Mouse (Mus musculus) intestine, embryonic 14.5 days (tissue): ENCODE measurements around the gene Tppp3. TPM values are rescaled to one million over a fixed set of nuclear protein-coding genes. Genes with fewer than 3 reads are reported as not detected.
A peak's percentile ranks its signal among the peaks of the same experiment; 100 is the strongest.

Source experiments
- ATAC-seq: fragments of 200-750 bp; cut with Nextera tagmentation; replicated peaks from 2 replicates; pipeline ENCODE4 v1.8.0; 2017; ENCODE audit warnings: low read depth, moderate number of reproducible peaks, moderate TSS enrichment, moderate library complexity; ENCODE audit not compliant: low FRiP score, low TSS enrichment
- DNase-seq: peaks from one replicate; pipeline ENCODE4 v3.0.0-alpha.2; 2018; ENCODE audit warnings: low spot score
- H3K27ac ChIP-seq: fragments of 300-500 bp; sonication (generic); 2 replicates; pipeline ENCODE4 v1.5.1; 2014; ENCODE audit warnings: low read depth, mild to moderate bottlenecking, control low read depth
- H3K27me3 ChIP-seq: fragments of 300-500 bp; sonication (generic); replicated peaks from 2 replicates; pipeline ENCODE4 v1.6.1; 2014; ENCODE audit warnings: low read length, control low read depth; ENCODE audit not compliant: control insufficient read depth, insufficient read depth
- H3K36me3 ChIP-seq: fragments of 300-500 bp; sonication (generic); 2 replicates; pipeline ENCODE4 v1.6.1; 2014; ENCODE audit warnings: low read length, control low read depth; ENCODE audit not compliant: control insufficient read depth, insufficient read depth
- H3K4me1 ChIP-seq: fragments of 300-500 bp; sonication (generic); replicated peaks from 2 replicates; pipeline ENCODE4 v1.6.1; 2014; ENCODE audit warnings: low read length, control low read depth, mixed read lengths; ENCODE audit not compliant: control insufficient read depth, insufficient read depth
- H3K4me2 ChIP-seq: fragments of 300-500 bp; sonication (generic); 2 replicates; pipeline ENCODE4 v1.6.1; 2014; ENCODE audit warnings: low read length
- H3K4me3 ChIP-seq: fragments of 300-500 bp; sonication (generic); 2 replicates; pipeline ENCODE4 v1.5.1; 2014; ENCODE audit warnings: low read depth, low read length, control low read depth, mixed read lengths
- H3K9ac ChIP-seq: fragments of 300-500 bp; sonication (generic); 2 replicates; pipeline ENCODE4 v1.6.1; 2014; ENCODE audit warnings: mild to moderate bottlenecking, low read length
- H3K9me3 ChIP-seq: fragments of 300-500 bp; sonication (generic); 2 replicates; pipeline ENCODE4 v1.6.1; 2016; ENCODE audit warnings: low read length, control low read depth; ENCODE audit not compliant: control insufficient read depth
- WGBS: fragments of 180-500 bp; shearing (Covaris S2); extraction: QIAGEN DNeasy Blood & Tissue Kit; methylation state at CpG from one replicate; pipeline ENCODE4 v1.1.7; 2014; 5-methylcytosine and 5-hydroxymethylcytosine counted together
- polyA plus RNA-seq: library from polyadenylated mRNA; unstranded; fragments of >200 nt; fragmentation: Nextera tagmentation; extraction: Ambion mirVana; gene quantifications from 2 replicates; pipeline ENCODE4 v1.2.1, GENCODE M21; 2014

Gene Tppp3
- polyA plus RNA-seq, 1 experiment from 2014 or later, result 36.2 TPM

GRCm38 (mm10) chr8:105481453-105481852 is 10.1 kb upstream of the Tppp3 start:
- no peak for ATAC-seq
- Histone ChIP-seq H3K36me3 (peaks cover 14% of the 10 kb centered on the region; the same call in 1 of the 2 replicates), H3K27ac (no peak overlapping the region), H3K4me2 (no peak overlapping the region), H3K27me3 (no peaks in the 10 kb centered on the region), H3K4me1 (0 out of 2 replicates have a peak, but pooled peaks cover 3% of the 10 kb centered on the region), H3K4me3 (no peak overlapping the region), H3K9me3 (no peaks in the 10 kb centered on the region), H3K9ac (no peak overlapping the region)
- WGBS, result 74% methylated on average over 6 of the region's 6 CpGs
- DNase-seq, result no peak

- Histone ChIP-seq H3K27me3 (no peaks in the 10 kb centered on the region), H3K4me1 (0 out of 2 replicates have a peak, but pooled peaks cover 3% of the 10 kb centered on the region), H3K9me3 (no peaks in the 10 kb centered on the region), H3K4me3 (no peak overlapping the region), H3K36me3 (peaks cover 14% of the 10 kb centered on the region; the same call in 1 of the 2 replicates), H3K4me2 (no peak overlapping the region), H3K27ac (no peak overlapping the region), H3K9ac (no peak overlapping the region)
- 49% methylated on average over 2 of the region's 2 CpGs for WGBS
- DNase-seq, result no peak
- ATAC-seq, result no peak
Measured at GRCm38 (mm10) chr8:105481013-105481412, 9.7 kb upstream of the Tppp3 start.

GRCm38 (mm10) chr8:105477792-105478191 is 6.5 kb upstream of the Tppp3 start:
- H3K9ac ChIP-seq, result no peak overlapping the region
- H3K4me2 ChIP-seq, result no peak overlapping the region
- DNase-seq, result no peak
- H3K4me3 ChIP-seq, result no peak overlapping the region
- no peak for ATAC-seq
- no peak overlapping the region; the same call in 1 of the 2 replicates for H3K27ac ChIP-seq
- peaks cover 10% of the 10 kb centered on the region; the same call in 1 of the 2 replicates for H3K4me1 ChIP-seq
- peaks cover 9% of the 10 kb centered on the region for H3K27me3 ChIP-seq
- H3K9me3 ChIP-seq, result no peaks in the 10 kb centered on the region
- WGBS, result 70% methylated on average over 3 of the region's 3 CpGs
- peaks cover 4% of the 10 kb centered on the region; the same call in 1 of the 2 replicates for H3K36me3 ChIP-seq

- 46% methylated on average over 25 of the region's 25 CpGs for WGBS
- H3K4me2 ChIP-seq, result no peak overlapping the region
- H3K4me3 ChIP-seq, result no peak overlapping the region
- peaks cover 12% of the 10 kb centered on the region for H3K27me3 ChIP-seq
- H3K9me3 ChIP-seq, result no peaks in the 10 kb centered on the region
- H3K36me3 ChIP-seq, result peaks cover 4% of the 10 kb centered on the region; the same call in 1 of the 2 replicates
- no peak for ATAC-seq
- H3K9ac ChIP-seq, result no peak overlapping the region
- peaks cover 10% of the 10 kb centered on the region; the same call in 1 of the 2 replicates for H3K4me1 ChIP-seq
- H3K27ac ChIP-seq, result peak overlapping the region; percentile 7; the same call in 1 of the 2 replicates
- no peak for DNase-seq
Measured at GRCm38 (mm10) chr8:105476628-105477413, 5.5 kb upstream of the Tppp3 start.

- H3K4me2 ChIP-seq, result no peak overlapping the region
- DNase-seq, result no peak
- H3K27me3 ChIP-seq, result peaks cover 12% of the 10 kb centered on the region
- 89% methylated on average over 7 of the region's 7 CpGs for WGBS
- H3K4me1 ChIP-seq, result peaks cover 11% of the 10 kb centered on the region; the same call in 1 of the 2 replicates
- no peak overlapping the region for H3K4me3 ChIP-seq
- no peak overlapping the region for H3K27ac ChIP-seq
- peaks cover 4% of the 10 kb centered on the region; the same call in 1 of the 2 replicates for H3K36me3 ChIP-seq
- no peak for ATAC-seq
- no peak overlapping the region for H3K9ac ChIP-seq
- H3K9me3 ChIP-seq, result no peaks in the 10 kb centered on the region
Measured at GRCm38 (mm10) chr8:105476161-105476560, 4.8 kb upstream of the Tppp3 start.

GRCm38 (mm10) chr8:105475742-105476141 is 4.4 kb upstream of the Tppp3 start:
- H3K4me1 ChIP-seq, result peaks cover 13% of the 10 kb centered on the region; the same call in 1 of the 2 replicates
- no peaks in the 10 kb centered on the region for H3K9me3 ChIP-seq
- 95% methylated on average over 8 of the region's 8 CpGs for WGBS
- no peak overlapping the region for H3K4me2 ChIP-seq
- no peak overlapping the region for H3K9ac ChIP-seq
- H3K36me3 ChIP-seq, result peaks cover 4% of the 10 kb centered on the region; the same call in 1 of the 2 replicates
- H3K27me3 ChIP-seq, result peaks cover 12% of the 10 kb centered on the region
- no peak overlapping the region for H3K27ac ChIP-seq
- DNase-seq (no peak), ATAC-seq (no peak)
- H3K4me3 ChIP-seq, result no peak overlapping the region

GRCm38 (mm10) chr8:105475254-105475653 is 3.9 kb upstream of the Tppp3 start:
- DNase-seq (no peak), ATAC-seq (no peak)
- peaks cover 12% of the 10 kb centered on the region for H3K27me3 ChIP-seq
- peaks cover 4% of the 10 kb centered on the region; the same call in 1 of the 2 replicates for H3K36me3 ChIP-seq
- H3K9me3 ChIP-seq, result no peaks in the 10 kb centered on the region
- 67% methylated on average over 4 of the region's 4 CpGs for WGBS
- H3K4me3 ChIP-seq, result no peak overlapping the region
- H3K4me1 ChIP-seq, result peaks cover 18% of the 10 kb centered on the region; the same call in 1 of the 2 replicates
- H3K27ac ChIP-seq, result no peak overlapping the region
- no peak overlapping the region for H3K9ac ChIP-seq
- H3K4me2 ChIP-seq, result no peak overlapping the region

- Histone ChIP-seq H3K4me1 (peaks cover 18% of the 10 kb centered on the region; the same call in 1 of the 2 replicates), H3K4me2 (no peak overlapping the region), H3K27ac (no peak overlapping the region), H3K4me3 (no peak overlapping the region), H3K9ac (no peak overlapping the region), H3K9me3 (no peaks in the 10 kb centered on the region), H3K36me3 (peaks cover 4% of the 10 kb centered on the region; the same call in 1 of the 2 replicates), H3K27me3 (peaks cover 12% of the 10 kb centered on the region)
- DNase-seq, result no peak
- 44% methylated on average over 5 of the region's 5 CpGs for WGBS
- no peak for ATAC-seq
Measured at GRCm38 (mm10) chr8:105474680-105475079, 3.4 kb upstream of the Tppp3 start.
